In the genomic region with DNA sequence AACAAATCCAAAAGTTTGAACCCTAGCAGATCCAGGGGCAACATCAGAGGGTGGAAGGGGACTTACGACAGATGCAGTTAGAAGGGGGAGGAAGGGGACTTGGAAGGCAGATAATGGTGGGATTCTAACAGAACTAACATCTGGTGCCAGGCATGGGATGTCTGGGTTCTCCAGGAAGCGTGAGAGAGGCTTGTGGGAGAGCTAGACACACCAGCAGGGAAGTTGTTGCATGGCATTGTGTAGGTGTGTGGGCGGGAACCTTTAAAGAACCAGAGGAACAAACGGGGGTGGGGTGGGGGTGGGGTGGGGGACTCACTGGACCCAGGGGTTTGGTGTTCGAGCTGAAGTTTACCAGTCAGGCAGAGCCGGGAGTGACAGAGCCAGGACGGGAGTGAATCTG, we compare ENCODE assay signal across 23 mouse cellular contexts. TPM values are rescaled to one million over a fixed set of nuclear protein-coding genes. Genes with fewer than 3 reads are reported as not detected.
A peak's percentile ranks its signal among the peaks of the same experiment; 100 is the strongest.
DNase-seq lines count a peak whose midpoint lies in the region; ATAC-seq and TF ChIP-seq lines count a peak whose summit lies in the region.
"Had no signal": no experiment of that assay in that cellular context is flagged by ENCODE, and none has a peak within 500 bp of the region (broad histone marks: within the 10 kb centered on the region; RNA-seq: fewer than 3 reads in every experiment).

No protein-coding gene starts in this region.

- H3K4me3 ChIP-seq in heart, embryonic 11.5 days (ENCODE audit: low read depth, low read length): no peak overlapping the region
- H3K4me3 ChIP-seq in midbrain, embryonic 10.5 days: no peak overlapping the region
- no peak overlapping the region for H3K4me3 ChIP-seq in midbrain, postnatal 0 days (ENCODE audit: low read depth, low read length)
- no peak overlapping the region for H3K4me3 ChIP-seq in embryonic facial prominence, embryonic 15.5 days (replicated peaks)

- peak overlapping the region; percentile 34; the same call in 1 of the 2 replicates for H3K9ac ChIP-seq in heart, embryonic 11.5 days (ENCODE audit: low read depth, low read length)
- H3K9ac ChIP-seq in midbrain, postnatal 0 days (replicated peaks; ENCODE audit: low read length, poor library complexity, severe bottlenecking): no peak overlapping the region
- no peak overlapping the region for H3K9ac ChIP-seq in embryonic facial prominence, embryonic 15.5 days
- H3K9ac ChIP-seq: hindbrain, embryonic 14.5 days; liver, embryonic 14.5 days had no signal

- H3K9me3 ChIP-seq in heart, embryonic 11.5 days (replicated peaks; ENCODE audit: control insufficient read depth, low read length): no peaks in the 10 kb centered on the region
- H3K9me3 ChIP-seq in midbrain, embryonic 10.5 days (replicated peaks): no peaks in the 10 kb centered on the region
- H3K9me3 ChIP-seq in midbrain, postnatal 0 days (ENCODE audit: low read length): no peaks in the 10 kb centered on the region
- no peaks in the 10 kb centered on the region for H3K9me3 ChIP-seq in embryonic facial prominence, embryonic 15.5 days (replicated peaks)

- no peak for ATAC-seq in heart, embryonic 11.5 days (replicated peaks; ENCODE audit: insufficient number of reproducible peaks, low FRiP score, low TSS enrichment)
- ATAC-seq in midbrain, postnatal 0 days (ENCODE audit: low FRiP score): no peak
- no peak for ATAC-seq in embryonic facial prominence, embryonic 15.5 days (ENCODE audit: insufficient number of reproducible peaks, low FRiP score, low TSS enrichment, low read depth)
- ATAC-seq: forebrain, embryonic 16.5 days; Patski had no signal

- WGBS in heart, embryonic 11.5 days (ENCODE audit: insufficient replicate concordance): 21% methylated on average over 7 of the region's 7 CpGs
- 16% methylated on average over 7 of the region's 7 CpGs for WGBS in midbrain, embryonic 10.5 days
- WGBS in midbrain, postnatal 0 days: 26% methylated on average over 7 of the region's 7 CpGs
- WGBS in embryonic facial prominence, embryonic 15.5 days: 24% methylated on average over 7 of the region's 7 CpGs

- no peak overlapping the region for H3K27ac ChIP-seq in heart, embryonic 11.5 days (ENCODE audit: low read depth, low read length)
- peak overlapping the region; percentile 74 for H3K27ac ChIP-seq in midbrain, embryonic 10.5 days (replicated peaks)
- H3K27ac ChIP-seq in midbrain, postnatal 0 days (ENCODE audit: low read depth, low read length): no peak overlapping the region
- 0 out of 2 replicates have a peak overlapping the region, but pooled peaks have one; percentile 11 for H3K27ac ChIP-seq in embryonic facial prominence, embryonic 15.5 days (replicated peaks)
- H3K27ac ChIP-seq: hindbrain, embryonic 14.5 days; liver, embryonic 14.5 days; macrophage had no signal

- no peak for DNase-seq in heart, adult 9 months (ENCODE audit: low spot score in 2 of 2)
- DNase-seq in midbrain, embryonic 10.5 days (ENCODE audit: low spot score): no peak
- no peak for DNase-seq in midbrain, postnatal 0 days (ENCODE audit: low spot score)
- no peak for DNase-seq in cerebellum, adult 9-10 months
- DNase-seq in right cerebral cortex, postnatal 25 days: no peak
- DNase-seq: adrenal gland, postnatal 10 days; cerebellum, adult 11 months; cerebellum, adult 9-11 months; heart, postnatal 4 days; kidney, adult 8-10 months; kidney, postnatal 10 days; layer of hippocampus, adult 9-11 months; lung, adult 2 months; lung, postnatal 10 days; midbrain, embryonic 14.5 days; right cerebral cortex, adult 18-20 months had no signal

- H3K36me3 ChIP-seq in heart, embryonic 11.5 days (ENCODE audit: control insufficient read depth, insufficient read depth, low read length): no peaks in the 10 kb centered on the region; the same call in 1 of the 2 replicates
- no peaks in the 10 kb centered on the region for H3K36me3 ChIP-seq in midbrain, embryonic 10.5 days
- H3K36me3 ChIP-seq in midbrain, postnatal 0 days (ENCODE audit: insufficient read depth, low read length): no peaks in the 10 kb centered on the region
- no peaks in the 10 kb centered on the region for H3K36me3 ChIP-seq in embryonic facial prominence, embryonic 15.5 days

- no peak overlapping the region for H3K4me2 ChIP-seq in heart, embryonic 11.5 days
- no peak overlapping the region for H3K4me2 ChIP-seq in midbrain, postnatal 0 days (ENCODE audit: low read depth, low read length, poor library complexity, severe bottlenecking)
- no peak overlapping the region for H3K4me2 ChIP-seq in embryonic facial prominence, embryonic 15.5 days (replicated peaks)
- H3K4me2 ChIP-seq: hindbrain, embryonic 14.5 days had no signal

- no peaks in the 10 kb centered on the region for H3K27me3 ChIP-seq in heart, embryonic 11.5 days (ENCODE audit: control insufficient read depth, insufficient read depth, low read length)
- H3K27me3 ChIP-seq in midbrain, embryonic 10.5 days (ENCODE audit: low read depth, poor library complexity, severe bottlenecking): no peaks in the 10 kb centered on the region
- no peaks in the 10 kb centered on the region for H3K27me3 ChIP-seq in midbrain, postnatal 0 days (ENCODE audit: insufficient read depth, low read length)
- no peaks in the 10 kb centered on the region for H3K27me3 ChIP-seq in embryonic facial prominence, embryonic 15.5 days
- H3K27me3 ChIP-seq: Patski had no signal

- TF ChIP-seq CTCF in midbrain, postnatal 0 days (IDR thresholded peaks at IDR 0.05): no peak

- H3K4me1 ChIP-seq in heart, embryonic 11.5 days (ENCODE audit: control insufficient read depth, insufficient read depth, low read length): peaks cover 51% of the 10 kb centered on the region
- peaks cover 71% of the 10 kb centered on the region for H3K4me1 ChIP-seq in midbrain, embryonic 10.5 days
- H3K4me1 ChIP-seq in midbrain, postnatal 0 days (ENCODE audit: insufficient read depth, low read length): no peaks in the 10 kb centered on the region
- H3K4me1 ChIP-seq in embryonic facial prominence, embryonic 15.5 days: peaks cover 73% of the 10 kb centered on the region

RNA-seq across cellular contexts. Expression of gene Ece1, which starts 12.3 kb away (rescaled TPM):
- 129 and 157 TPM in 2 replicates for polyA plus RNA-seq in heart, embryonic 11.5 days (2014; fragmentation: Nextera tagmentation; extraction: Ambion mirVana)
- polyA plus RNA-seq in midbrain, embryonic 10.5 days (2016; fragmentation: Nextera tagmentation; extraction: Ambion mirVana): 31.6 and 31.7 TPM in 2 replicates
- 36.3 and 51.9 TPM in 2 replicates for total RNA-seq in midbrain, postnatal 0 days (2014; rRNA removed)
- 23.2 and 23.7 TPM in 2 replicates for polyA plus RNA-seq in midbrain, postnatal 0 days (2015; fragmentation: Nextera tagmentation; extraction: Ambion mirVana)
- 65.5 and 74.6 TPM in 2 replicates for polyA plus RNA-seq in embryonic facial prominence, embryonic 15.5 days (2015; fragmentation: Nextera tagmentation; extraction: Ambion mirVana)

Comparison
In these comparisons a context has a peak if more than half of its experiments do, and no peak if none do; other contexts are left out.
1. H3K27ac ChIP-seq: peak in midbrain, embryonic 10.5 days (single experiment) and embryonic facial prominence, embryonic 15.5 days (single experiment); none in heart, embryonic 11.5 days (single experiment) and midbrain, postnatal 0 days (single experiment).